Mouse (Mus musculus): ENCODE data around the gene Depp1. TPM values are rescaled to one million over a fixed set of nuclear protein-coding genes. Genes with fewer than 3 reads are reported as not detected.

Depp1 gene
- polyA plus RNA-seq, 1 experiment from 2014 or later, result 11.0 TPM

GRCm38 (mm10) chr6:116673471-116674282, 23.3 kb downstream of the Depp1 start, which contains the start of gene Rassf4:
Gene Rassf4 (minus strand): TSS chr6:116673952.
- no peaks in the 10 kb centered on the region for H3K36me3 ChIP-seq
- peak; percentile 88 for ATAC-seq (ENCODE audit: low read depth)
- H3K9ac ChIP-seq, result peak within 1 kb of the TSS; percentile 69
- WGBS, result under 1% methylated on average over 44 of the region's 44 CpGs
- H3K4me2 ChIP-seq, result peak within 1 kb of the TSS; percentile 85
- H3K27ac ChIP-seq (replicated peaks), result peak within 1 kb of the TSS; percentile 63
- peaks cover 10% of the 10 kb centered on the region; the same call in 1 of the 2 replicates for H3K27me3 ChIP-seq
- H3K9me3 ChIP-seq, result no peaks in the 10 kb centered on the region
- peaks cover 59% of the 10 kb centered on the region for H3K4me1 ChIP-seq (replicated peaks)
- peak within 1 kb of the TSS; percentile 53 for H3K4me3 ChIP-seq

DNA sequence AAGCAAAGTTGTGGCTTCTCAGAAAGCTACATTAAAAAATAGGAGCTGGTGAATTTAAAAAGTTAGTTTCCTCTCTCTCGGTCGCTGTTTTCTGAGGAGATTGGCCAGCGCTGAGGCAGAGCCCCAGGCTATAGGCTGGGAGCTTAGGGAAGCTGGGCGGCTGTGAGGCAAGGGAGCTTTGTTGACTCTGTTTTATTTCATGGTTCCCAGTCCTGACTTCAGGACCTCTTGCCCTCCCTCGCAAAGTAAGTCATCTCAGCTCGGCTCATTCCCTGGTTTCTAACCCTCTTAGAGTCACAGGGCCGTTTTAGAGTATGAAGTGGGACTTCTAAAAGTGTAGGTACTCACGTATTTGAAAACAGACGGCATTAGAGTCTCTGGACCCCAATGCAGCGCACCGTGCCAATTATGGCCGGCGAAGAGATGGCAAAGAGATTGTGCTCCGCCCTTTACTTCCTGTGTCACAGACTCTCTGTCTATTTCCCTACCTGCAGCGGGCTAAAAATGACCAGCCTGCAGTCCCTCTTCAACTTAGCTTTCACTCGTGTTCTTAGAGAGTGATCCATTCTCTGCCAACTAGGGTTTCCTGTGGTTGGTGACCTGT, 24.0 kb downstream of the Depp1 start:
- peak overlapping the region; percentile 69 for H3K9ac ChIP-seq
- H3K4me3 ChIP-seq, result peak overlapping the region; percentile 53
- no peaks in the 10 kb centered on the region for H3K9me3 ChIP-seq
- H3K4me2 ChIP-seq, result peak overlapping the region; percentile 85
- H3K4me1 ChIP-seq (replicated peaks), result peaks cover 53% of the 10 kb centered on the region
- ATAC-seq (ENCODE audit: low read depth), result no peak
- WGBS, result 20% methylated on average over 16 of the region's 16 CpGs
- peak overlapping the region; percentile 63 for H3K27ac ChIP-seq (replicated peaks)
- peaks cover 10% of the 10 kb centered on the region; the same call in 1 of the 2 replicates for H3K27me3 ChIP-seq
- H3K36me3 ChIP-seq, result no peaks in the 10 kb centered on the region

- WGBS, result 72% methylated on average over 10 of the region's 10 CpGs
- no peak for ATAC-seq (ENCODE audit: low read depth)
These were observed 26.0 kb downstream of the Depp1 start for GRCm38 (mm10) chr6:116676355-116676913.

DNA sequence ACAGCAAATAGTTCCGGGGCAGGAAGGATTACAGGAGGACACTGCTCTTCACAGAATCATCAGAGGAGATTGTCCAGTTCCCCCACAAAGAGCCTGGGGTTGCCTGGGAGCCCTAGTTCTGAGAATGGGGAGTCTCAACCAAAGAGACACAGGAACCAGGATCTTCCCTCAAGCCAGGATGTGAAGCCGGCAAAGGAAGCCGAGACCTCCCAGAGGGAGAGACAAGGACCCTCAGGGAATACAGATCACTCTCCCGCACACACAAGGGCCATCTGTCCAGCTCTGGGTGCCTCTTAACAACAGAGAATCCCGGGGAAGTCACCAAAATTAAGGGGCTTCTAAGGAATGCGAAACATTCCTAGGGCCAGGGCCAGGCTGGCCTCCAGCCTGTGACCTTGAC, 26.9 kb downstream of the Depp1 start:
- Histone ChIP-seq H3K27ac (replicated peaks) (no peak overlapping the region), H3K36me3 (no peaks in the 10 kb centered on the region), H3K9me3 (no peaks in the 10 kb centered on the region), H3K9ac (no peak overlapping the region), H3K4me2 (no peak overlapping the region), H3K27me3 (no peaks in the 10 kb centered on the region), H3K4me1 (replicated peaks) (peaks cover 24% of the 10 kb centered on the region), H3K4me3 (no peak overlapping the region)
- 68% methylated on average over 6 of the region's 6 CpGs for WGBS
- ATAC-seq (ENCODE audit: low read depth), result no peak

More at GRCm38 (mm10) chr6:116676355-116676913, 26.0 kb downstream of the Depp1 start:
- H3K9ac ChIP-seq, result no peak overlapping the region
- peaks cover 33% of the 10 kb centered on the region for H3K4me1 ChIP-seq (replicated peaks)
- H3K9me3 ChIP-seq, result no peaks in the 10 kb centered on the region
- no peak overlapping the region for H3K27ac ChIP-seq (replicated peaks)
- peaks cover 3% of the 10 kb centered on the region; the same call in 1 of the 2 replicates for H3K27me3 ChIP-seq
- H3K36me3 ChIP-seq, result no peaks in the 10 kb centered on the region
- H3K4me3 ChIP-seq, result no peak overlapping the region
- no peak overlapping the region for H3K4me2 ChIP-seq

GRCm38 (mm10) chr6:116679563-116680288, 29.3 kb downstream of the Depp1 start:
- Histone ChIP-seq H3K36me3 (no peaks in the 10 kb centered on the region), H3K4me2 (no peak overlapping the region), H3K9me3 (no peaks in the 10 kb centered on the region), H3K9ac (no peak overlapping the region), H3K4me1 (replicated peaks) (peaks cover 4% of the 10 kb centered on the region; the same call in 1 of the 2 replicates), H3K27ac (replicated peaks) (no peak overlapping the region), H3K4me3 (no peak overlapping the region), H3K27me3 (no peaks in the 10 kb centered on the region)
- ATAC-seq (ENCODE audit: low read depth), result no peak
- WGBS, result 83% methylated on average over 5 of the region's 5 CpGs

- no peak for ATAC-seq (ENCODE audit: low read depth)
- WGBS, result 55% methylated on average over 6 of the region's 6 CpGs
- Histone ChIP-seq H3K27me3 (no peaks in the 10 kb centered on the region), H3K4me3 (no peak overlapping the region), H3K9me3 (no peaks in the 10 kb centered on the region), H3K4me2 (no peak overlapping the region), H3K9ac (no peak overlapping the region), H3K4me1 (replicated peaks) (no peaks in the 10 kb centered on the region), H3K27ac (replicated peaks) (no peak overlapping the region), H3K36me3 (no peaks in the 10 kb centered on the region)
These were observed 31.9 kb downstream of the Depp1 start for GRCm38 (mm10) chr6:116682317-116682716.

DNA sequence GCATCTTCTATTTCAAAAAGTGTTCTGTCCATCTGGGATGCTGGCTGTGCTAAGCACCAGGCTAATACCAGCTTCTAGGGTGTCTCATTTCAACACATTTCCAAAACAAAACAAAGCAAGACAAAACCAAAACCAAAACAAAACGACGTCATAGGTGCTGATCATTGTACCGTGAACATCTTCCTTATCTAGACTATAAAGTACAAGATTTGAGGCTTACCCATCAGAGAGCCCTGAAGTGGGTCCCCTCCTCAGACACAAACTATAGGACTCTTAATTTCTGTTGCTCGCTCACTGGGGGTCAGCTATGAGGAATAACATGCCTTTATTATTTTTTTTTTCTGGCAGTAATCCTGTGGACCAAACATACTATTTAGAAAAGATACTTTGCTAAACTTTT, 43.2 kb downstream of the Depp1 start:
- H3K36me3 ChIP-seq, result no peaks in the 10 kb centered on the region
- no peaks in the 10 kb centered on the region for H3K27me3 ChIP-seq
- no peak overlapping the region for H3K27ac ChIP-seq (replicated peaks)
- no peak overlapping the region for H3K9ac ChIP-seq
- H3K9me3 ChIP-seq, result no peaks in the 10 kb centered on the region
- no peak overlapping the region for H3K4me3 ChIP-seq
- no peak for ATAC-seq (ENCODE audit: low read depth)
- no peaks in the 10 kb centered on the region for H3K4me1 ChIP-seq (replicated peaks)
- WGBS, result 85% methylated on average over 4 of the region's 4 CpGs
- no peak overlapping the region for H3K4me2 ChIP-seq

DNA sequence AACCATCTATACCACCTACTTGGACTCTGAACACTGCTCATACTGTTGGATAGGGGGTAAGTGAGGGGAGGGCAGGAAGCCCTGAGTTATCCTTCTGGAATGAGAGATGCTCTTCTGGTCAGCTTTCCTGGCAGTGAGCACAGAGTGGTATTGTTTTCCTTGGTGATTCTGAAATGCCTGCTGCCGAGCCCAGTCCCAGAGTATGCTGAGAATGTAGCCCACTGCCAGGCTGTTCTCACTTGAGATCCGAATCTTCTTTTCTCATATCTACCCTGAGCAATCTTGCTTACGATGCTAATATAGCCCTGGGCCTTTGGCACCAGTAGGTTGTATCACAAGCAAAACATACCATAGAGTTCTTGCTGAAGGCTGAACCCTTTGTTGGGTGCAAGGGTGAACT, 43.9 kb downstream of the Depp1 start:
- 85% methylated on average over 3 of the region's 3 CpGs for WGBS
- no peaks in the 10 kb centered on the region for H3K9me3 ChIP-seq
- H3K9ac ChIP-seq, result no peak overlapping the region
- H3K4me2 ChIP-seq, result no peak overlapping the region
- no peak for ATAC-seq (ENCODE audit: low read depth)
- no peaks in the 10 kb centered on the region for H3K4me1 ChIP-seq (replicated peaks)
- H3K27ac ChIP-seq (replicated peaks), result no peak overlapping the region
- H3K4me3 ChIP-seq, result no peak overlapping the region
- H3K36me3 ChIP-seq, result no peaks in the 10 kb centered on the region
- H3K27me3 ChIP-seq, result no peaks in the 10 kb centered on the region

GRCm38 (mm10) chr6:116697413-116697812, 47.0 kb downstream of the Depp1 start:
- H3K9me3 ChIP-seq, result no peaks in the 10 kb centered on the region

DNA sequence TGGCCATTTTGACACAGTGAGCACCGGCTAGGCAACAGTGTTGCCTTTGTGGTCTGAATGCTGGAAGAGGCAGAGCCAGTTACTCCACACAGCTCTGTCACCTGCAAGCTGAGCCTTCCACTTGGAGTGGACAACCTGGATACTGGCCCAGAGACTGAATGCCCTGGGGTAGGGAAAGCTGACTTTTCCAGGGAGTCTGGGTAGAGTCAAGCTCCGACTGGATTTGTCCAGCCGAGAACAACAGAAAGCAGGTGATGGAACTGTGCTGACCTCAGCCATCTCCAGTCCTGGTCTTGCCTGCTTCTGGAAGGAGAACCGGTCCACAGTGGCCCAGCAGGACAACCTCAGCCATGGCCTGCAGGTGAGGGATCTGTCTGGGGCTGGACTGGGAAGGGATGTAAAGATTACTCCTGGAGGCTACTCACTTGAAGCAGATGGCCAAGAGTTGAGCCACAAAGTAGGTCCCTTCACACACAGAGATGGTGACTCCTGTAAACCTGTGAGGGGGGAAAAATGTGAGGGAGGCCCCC, 47.6 kb downstream of the Depp1 start:
- H3K4me3 ChIP-seq, result no peak overlapping the region
- H3K9ac ChIP-seq, result no peak overlapping the region
- no peak overlapping the region for H3K4me2 ChIP-seq
- no peaks in the 10 kb centered on the region for H3K4me1 ChIP-seq (replicated peaks)
- no peak for ATAC-seq (ENCODE audit: low read depth)
- H3K36me3 ChIP-seq, result no peaks in the 10 kb centered on the region
- H3K27ac ChIP-seq (replicated peaks), result no peak overlapping the region
- no peaks in the 10 kb centered on the region for H3K27me3 ChIP-seq
- H3K9me3 ChIP-seq, result no peaks in the 10 kb centered on the region
- 93% methylated on average over 4 of the region's 4 CpGs for WGBS

More at GRCm38 (mm10) chr6:116697413-116697812, 47.0 kb downstream of the Depp1 start:
- Histone ChIP-seq H3K36me3 (no peaks in the 10 kb centered on the region), H3K4me1 (replicated peaks) (no peaks in the 10 kb centered on the region), H3K4me2 (no peak overlapping the region), H3K9ac (no peak overlapping the region), H3K27me3 (no peaks in the 10 kb centered on the region), H3K27ac (replicated peaks) (no peak overlapping the region), H3K4me3 (no peak overlapping the region)
- ATAC-seq (ENCODE audit: low read depth), result no peak
- 70% methylated on average over 2 of the region's 2 CpGs for WGBS

DNA sequence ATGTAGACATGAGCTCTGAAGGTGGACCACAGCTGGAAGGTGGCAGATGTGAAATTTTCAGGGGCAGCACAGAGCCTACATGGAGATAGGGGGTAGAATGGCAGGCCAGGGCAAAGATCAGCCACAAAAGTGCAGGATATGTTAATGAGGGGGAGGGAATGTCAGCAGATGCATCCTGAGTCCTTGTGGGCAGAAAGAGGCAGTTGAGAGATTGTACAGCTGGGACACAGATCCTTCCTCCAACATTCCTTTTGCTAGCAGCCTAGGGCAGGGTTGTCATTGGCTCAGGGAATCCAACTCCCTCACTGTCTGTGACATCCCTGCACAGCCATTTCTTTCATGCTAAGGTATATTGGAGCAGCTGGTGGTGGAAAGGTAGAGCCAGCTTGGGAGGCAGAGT, 50.4 kb downstream of the Depp1 start:
- no peak overlapping the region for H3K27ac ChIP-seq (replicated peaks)
- no peaks in the 10 kb centered on the region for H3K27me3 ChIP-seq
- no peaks in the 10 kb centered on the region for H3K9me3 ChIP-seq
- H3K4me3 ChIP-seq, result no peak overlapping the region
- H3K9ac ChIP-seq, result no peak overlapping the region
- H3K36me3 ChIP-seq, result no peaks in the 10 kb centered on the region
- no peak overlapping the region for H3K4me2 ChIP-seq
- no peak for ATAC-seq (ENCODE audit: low read depth)
- 0 out of 2 replicates have a peak, but pooled peaks cover 3% of the 10 kb centered on the region for H3K4me1 ChIP-seq (replicated peaks)
